Mouse (Mus musculus) megakaryocyte-erythroid progenitor cell, adult 5 weeks (primary cell): ENCODE measurements around the gene Numb. TPM values are rescaled to one million over a fixed set of nuclear protein-coding genes. Genes with fewer than 3 reads are reported as not detected.

Source experiments
- polyA plus RNA-seq: library from polyadenylated mRNA; stranded (reverse); fragments of >175 nt; gene quantifications from 2 replicates; pipeline ENCODE4 v1.2.3, GENCODE M21; 2012

Numb gene
- 12.8 and 16.1 TPM in 2 replicates for polyA plus RNA-seq

DNA sequence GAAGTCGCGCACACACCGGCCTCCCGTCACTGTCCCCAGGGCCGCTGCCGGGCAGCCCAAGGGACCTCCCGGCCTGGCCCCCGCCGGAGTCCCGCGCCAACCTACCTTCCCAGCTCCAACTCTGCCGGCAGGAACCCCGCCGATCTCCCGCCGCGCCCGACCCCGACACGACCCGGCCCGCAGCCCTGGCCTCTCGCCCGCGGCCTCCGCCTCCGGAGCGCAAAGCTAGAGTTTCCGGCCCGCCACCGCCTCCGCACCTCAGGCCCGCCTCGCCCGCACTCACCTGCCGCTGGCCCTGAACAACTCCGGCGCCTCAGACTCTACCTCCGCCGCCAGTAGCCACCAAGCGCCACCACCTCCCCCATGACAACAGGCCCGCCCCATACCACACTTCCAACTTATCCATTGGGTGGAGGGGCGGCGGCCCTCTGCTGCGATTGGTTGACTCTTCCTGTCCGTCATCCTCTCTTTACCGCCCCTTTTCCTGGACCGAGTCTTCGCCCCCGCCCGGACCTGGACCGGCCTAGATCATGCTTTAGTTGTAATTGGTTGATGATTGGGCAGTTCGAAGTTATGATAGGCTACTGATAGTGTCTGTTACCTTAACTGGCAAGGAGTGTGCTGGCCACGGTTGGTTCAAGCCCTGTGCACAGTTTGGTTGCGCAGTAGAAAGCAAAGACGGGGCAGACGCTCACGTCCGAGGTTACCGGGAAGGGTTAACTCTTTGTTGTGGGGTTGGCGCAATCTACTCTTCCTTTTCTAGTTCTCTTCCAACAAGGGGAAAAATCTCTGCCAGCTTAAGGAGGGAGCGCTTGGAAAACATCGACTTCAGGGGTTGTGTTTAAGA is at the start of gene Numb:
Numb (minus strand) TSS at position 400 of the 847 bp plus-strand sequence.

DNA sequence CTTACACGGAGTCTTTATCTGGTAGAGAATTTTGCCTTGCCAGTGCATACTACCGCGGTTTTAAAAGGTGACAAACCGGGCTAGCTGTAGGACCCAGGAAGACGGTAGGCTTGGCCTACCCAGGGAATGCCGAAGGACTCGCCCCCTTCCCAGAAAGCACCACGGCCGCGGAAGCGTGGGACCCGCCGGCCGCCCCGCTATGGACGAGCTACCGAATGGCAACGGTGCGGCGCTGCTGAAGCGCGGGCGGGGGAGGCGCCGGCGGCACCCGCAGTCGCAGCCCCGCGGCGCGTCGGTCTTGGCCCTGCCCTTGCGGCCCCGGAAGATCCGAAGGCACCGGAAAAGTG is 28.7 kb upstream of the Numb start, which contains the start of gene Riox1:
Riox1 (plus strand) TSS at position 116 of the 347 bp plus-strand sequence.

DNA sequence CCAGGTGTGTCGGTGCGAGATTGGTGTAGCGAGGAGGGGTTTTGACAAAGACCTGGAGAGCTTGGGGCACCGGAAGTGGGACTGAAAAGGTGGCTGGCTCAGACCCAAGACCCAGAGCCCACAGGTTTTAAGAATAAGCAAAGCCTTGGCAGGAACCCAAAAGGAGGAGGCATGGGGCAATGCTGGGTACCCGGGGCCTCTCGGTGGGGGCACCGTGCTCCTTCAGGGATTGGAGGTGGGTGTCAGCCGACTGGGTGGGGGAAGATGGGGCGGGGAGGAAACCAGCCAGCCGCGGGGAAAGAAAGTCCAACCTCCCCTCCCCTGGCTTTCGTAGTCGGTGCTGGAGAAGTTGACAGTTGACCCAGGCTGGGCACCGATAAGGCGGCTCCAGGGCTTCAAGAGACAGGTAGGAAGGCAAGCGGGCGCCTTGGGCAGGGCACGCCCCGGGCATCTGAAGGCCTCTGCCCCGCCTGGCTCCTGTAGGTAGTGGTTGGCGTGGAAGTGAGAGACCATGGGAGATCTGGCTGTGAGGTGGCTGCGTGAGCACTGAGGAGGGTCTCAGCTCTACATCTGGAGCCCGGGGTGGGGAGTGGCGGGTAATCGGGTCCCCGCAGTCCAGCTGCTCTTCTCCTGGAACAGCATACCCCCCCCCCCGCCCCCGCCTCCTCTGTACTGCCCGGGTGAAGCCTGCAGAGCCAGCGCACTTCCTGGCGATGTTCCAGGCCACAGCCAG is 158.3 kb downstream of the Numb start, which contains the start of gene Papln:
Papln (plus strand) TSS at position 324 of the 733 bp plus-strand sequence.

Other genes starting within 250 kb of the Numb start
- gene Psen1, start 233.8 kb downstream of the Numb start, polyA plus RNA-seq, result 24.8 and 26.0 TPM in 2 replicates
- gene Papln, start 158.3 kb downstream of the Numb start, polyA plus RNA-seq, result 0.01 and 0.02 TPM in 2 replicates
- gene Riox1, start 28.7 kb upstream of the Numb start, polyA plus RNA-seq, result 46.2 and 48.3 TPM in 2 replicates
- gene Heatr4, start 62.9 kb upstream of the Numb start, polyA plus RNA-seq, result 0.03 TPM in 1 of 2 replicates, not detected in the other
- 10.3 and 10.9 TPM in 2 replicates for gene Acot2, start 65.9 kb upstream of the Numb start, polyA plus RNA-seq
- 6.9 and 7.1 TPM in 2 replicates for gene Acot1, start 87.6 kb upstream of the Numb start, polyA plus RNA-seq
- 0.05 and 0.10 TPM in 2 replicates for gene Acot4, start 116.4 kb upstream of the Numb start, polyA plus RNA-seq
- not detected in 2 replicates for gene Gm49366, start 117.0 kb upstream of the Numb start, polyA plus RNA-seq
- gene Acot3, start 130.2 kb upstream of the Numb start, polyA plus RNA-seq, result not detected in 2 replicates
- not detected in 2 replicates for gene Acot5, start 147.4 kb upstream of the Numb start, polyA plus RNA-seq
- 0.34 and 0.37 TPM in 2 replicates for gene Acot6, start 178.7 kb upstream of the Numb start, polyA plus RNA-seq
- 0.03 and 0.10 TPM in 2 replicates for gene Dnal1, start 192.4 kb upstream of the Numb start, polyA plus RNA-seq
- 0.11 and 0.38 TPM in 2 replicates for gene Pnma1, start 226.6 kb upstream of the Numb start, polyA plus RNA-seq